Mouse (Mus musculus) T-cell, adult 2 months (primary cell): Measurements from ENCODE around the gene Aqp5.
A peak's percentile ranks its signal among the peaks of the same experiment; 100 is the strongest.

ENCODE experiments used
- DNase-seq: peaks from one replicate; pipeline ENCODE4 v3.0.0; 2022; ENCODE audit warnings: low spot score

The Aqp5 gene

DNA sequence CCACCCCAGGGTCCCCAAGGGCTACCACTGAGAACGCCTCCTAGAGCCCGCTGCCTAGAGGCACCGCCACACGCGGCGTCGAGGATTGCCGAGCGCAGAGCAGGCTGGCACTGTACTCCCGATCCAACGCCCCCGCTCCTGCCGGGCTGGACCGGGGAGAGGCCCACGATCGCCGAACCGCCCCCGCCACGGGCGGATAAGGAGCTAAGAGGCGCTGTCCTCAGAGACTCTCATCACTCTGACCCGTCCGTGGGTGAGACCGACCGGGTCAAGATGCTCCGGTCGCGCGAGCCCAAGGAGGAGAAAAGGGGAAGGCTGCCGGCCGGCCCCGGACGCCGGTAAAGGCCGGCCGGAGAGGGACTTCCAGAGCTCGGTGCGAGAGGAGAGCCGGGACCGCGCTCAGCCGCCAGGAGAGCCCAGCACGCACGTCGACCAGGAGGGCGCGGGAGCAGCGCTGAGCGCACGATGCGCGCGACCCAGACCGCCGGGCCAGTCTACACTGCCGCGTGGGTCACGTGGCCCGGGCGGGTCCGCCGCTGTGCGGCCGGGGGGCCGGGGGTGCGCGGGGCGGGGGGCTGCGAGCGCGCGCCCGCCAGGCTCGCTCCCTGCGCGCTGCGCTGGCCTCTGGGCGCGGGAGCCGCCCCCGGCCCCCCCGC, at the start of gene Aqp5:
Aqp5 (plus strand) TSS at position 354 of the 656 bp plus-strand sequence.
- DNase-seq, result no peak

DNA sequence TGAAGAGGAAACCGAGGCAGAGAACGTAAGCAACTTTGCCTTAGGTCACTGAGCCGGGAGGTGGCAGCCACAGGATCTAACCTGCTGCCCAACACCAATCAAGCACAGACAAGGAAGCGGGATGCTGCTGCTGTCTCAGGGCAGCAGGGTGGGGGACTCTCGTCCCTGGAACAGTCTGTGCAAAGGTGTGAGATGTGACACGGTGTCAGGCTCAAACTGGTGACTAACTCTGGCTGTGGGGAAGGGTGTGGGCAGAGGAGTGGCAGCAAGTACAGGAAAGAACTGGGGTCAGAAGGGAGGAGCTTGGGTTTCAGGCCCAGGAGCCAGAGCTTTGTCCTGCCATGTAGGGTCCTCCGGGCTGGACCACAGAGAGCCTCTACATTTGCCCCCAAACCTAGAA, 46.5 kb upstream of the Aqp5 start:
- no peak for DNase-seq

DNA sequence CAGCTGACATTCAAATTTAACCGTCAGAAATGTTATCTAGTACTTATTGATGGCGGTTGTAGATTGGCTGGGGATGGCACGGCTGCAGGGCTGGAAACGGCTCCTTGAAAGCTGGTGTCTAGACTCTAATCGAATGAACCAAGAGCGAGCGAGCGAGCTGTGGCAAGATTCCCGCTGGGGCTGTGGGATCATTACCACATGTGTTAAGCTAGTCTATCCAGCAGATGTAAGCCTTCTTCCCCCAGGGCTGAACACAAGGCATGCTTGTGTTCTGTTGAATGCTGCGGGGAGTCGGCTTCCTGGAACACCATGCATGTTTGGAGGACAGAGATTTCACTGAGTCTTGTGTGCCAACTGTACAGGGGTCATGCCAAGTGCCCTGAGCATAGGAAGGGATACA, 44.0 kb upstream of the Aqp5 start:
- DNase-seq, result no peak

DNA sequence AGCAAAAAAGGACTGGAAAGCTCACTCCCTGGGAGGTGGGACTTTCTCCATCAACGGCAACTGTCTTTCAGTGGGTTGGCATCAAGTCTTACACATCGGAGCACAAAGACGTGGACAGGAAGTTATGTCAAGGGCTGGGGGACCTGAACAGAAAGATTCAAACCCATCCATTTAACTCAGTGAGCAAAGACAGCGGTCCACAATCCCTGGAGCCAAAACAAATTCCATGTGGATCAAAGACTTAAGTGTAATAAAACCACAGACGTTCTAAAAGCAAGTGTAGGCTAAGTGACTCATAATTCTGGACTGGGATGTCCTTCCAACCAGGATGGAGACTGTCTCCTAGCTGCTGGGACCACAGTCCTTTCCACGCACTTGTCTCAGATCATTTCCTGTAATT, 42.9 kb upstream of the Aqp5 start:
- DNase-seq, result no peak

- DNase-seq, result no peak
Observed at GRCm38 (mm10) chr15:99549901-99550300, 40.7 kb upstream of the Aqp5 start.

GRCm38 (mm10) chr15:99553767-99554166, 36.8 kb upstream of the Aqp5 start:
- DNase-seq, result no peak

DNA sequence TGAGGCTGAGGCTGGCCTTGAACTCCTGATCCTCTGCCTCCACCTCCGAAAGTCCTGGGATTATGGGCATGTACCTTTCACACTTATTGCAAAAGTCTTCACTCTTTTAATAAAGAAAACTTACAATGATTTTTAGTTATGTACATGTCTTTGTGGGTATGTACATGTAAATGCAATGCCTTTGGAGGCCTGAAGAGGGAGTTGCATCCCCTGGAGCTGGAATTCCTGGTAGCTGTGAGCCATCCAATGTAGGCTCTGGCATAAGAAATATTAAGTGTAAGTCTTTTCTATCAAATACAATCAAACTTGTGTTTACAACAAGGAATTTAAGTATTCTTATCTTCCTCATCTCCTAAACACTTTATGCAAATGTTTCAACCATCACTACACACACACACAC, 31.6 kb upstream of the Aqp5 start:
- DNase-seq, result no peak

DNA sequence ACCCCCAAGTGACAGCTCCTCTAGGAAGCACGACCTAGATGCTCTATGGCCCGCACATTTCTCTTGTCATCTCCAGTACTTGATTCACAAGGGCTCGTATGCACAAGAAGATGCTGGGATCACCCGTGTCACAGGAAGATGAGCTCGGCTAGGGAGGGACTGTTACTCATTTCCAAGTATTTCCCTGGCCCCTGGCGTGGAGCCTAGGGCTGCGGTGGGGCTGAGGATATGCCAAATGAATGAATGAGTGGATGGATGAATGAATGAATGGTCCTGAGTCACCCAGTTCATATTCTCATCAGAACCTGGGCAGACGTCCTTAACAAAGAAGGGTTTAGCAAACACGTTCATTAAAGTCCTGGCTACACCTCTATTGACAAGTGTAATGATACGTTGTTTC, 30.3 kb upstream of the Aqp5 start:
- no peak for DNase-seq

DNA sequence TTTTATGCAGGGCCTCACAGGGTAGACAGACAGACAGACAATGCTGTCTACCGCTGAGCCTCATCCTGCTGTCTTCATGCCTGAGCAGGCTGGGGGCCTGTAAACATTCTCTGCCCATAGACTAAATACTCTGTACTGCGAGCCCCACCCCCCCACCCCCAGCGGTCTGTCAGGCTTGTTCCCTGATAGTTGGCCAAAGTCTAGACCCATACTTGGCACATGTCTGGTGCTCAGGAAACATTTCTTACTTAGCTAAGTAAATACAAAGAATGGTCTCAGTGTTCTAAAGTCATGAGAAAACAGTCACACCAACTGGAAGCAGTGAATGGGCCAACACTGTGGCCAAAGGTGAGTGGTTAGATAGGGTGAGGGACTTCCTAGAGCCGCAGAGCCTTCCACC, 23.2 kb upstream of the Aqp5 start:
- no peak for DNase-seq

GRCm38 (mm10) chr15:99568682-99569081, 21.9 kb upstream of the Aqp5 start:
- DNase-seq, result no peak

GRCm38 (mm10) chr15:99569123-99569522, 21.5 kb upstream of the Aqp5 start:
- no peak for DNase-seq

DNA sequence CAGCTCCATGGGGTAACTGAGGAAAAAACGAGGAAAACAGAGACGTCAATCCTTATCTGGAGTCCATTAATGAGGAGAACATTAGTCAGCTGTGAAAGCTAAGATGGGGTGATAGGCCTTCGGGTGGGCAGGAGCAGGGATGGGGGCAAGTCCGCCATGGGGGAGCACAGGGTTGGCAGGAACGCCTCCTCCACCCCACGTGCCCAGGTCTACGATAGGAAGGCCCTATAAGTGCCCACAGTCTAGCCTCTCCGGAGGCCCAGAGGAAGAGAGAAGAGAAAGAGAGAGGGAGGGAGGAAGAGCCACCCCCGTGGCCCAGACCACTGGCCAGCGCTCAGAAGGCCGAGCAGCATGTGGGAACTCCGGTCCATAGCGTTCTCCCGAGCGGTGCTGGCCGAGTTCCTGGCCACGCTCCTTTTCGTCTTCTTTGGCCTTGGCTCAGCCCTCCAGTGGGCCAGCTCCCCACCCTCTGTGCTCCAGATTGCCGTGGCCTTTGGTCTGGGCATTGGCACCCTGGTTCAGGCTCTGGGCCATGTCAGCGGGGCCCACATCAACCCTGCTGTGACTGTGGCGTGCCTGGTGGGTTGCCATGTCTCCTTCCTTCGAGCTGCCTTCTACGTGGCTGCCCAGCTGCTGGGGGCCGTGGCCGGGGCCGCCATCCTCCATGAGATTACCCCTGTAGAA, 11.6 kb upstream of the Aqp5 start, which contains the start of gene Aqp2:
Aqp2 (plus strand) TSS at position 254 of the 684 bp plus-strand sequence.
- DNase-seq, result no peak

DNA sequence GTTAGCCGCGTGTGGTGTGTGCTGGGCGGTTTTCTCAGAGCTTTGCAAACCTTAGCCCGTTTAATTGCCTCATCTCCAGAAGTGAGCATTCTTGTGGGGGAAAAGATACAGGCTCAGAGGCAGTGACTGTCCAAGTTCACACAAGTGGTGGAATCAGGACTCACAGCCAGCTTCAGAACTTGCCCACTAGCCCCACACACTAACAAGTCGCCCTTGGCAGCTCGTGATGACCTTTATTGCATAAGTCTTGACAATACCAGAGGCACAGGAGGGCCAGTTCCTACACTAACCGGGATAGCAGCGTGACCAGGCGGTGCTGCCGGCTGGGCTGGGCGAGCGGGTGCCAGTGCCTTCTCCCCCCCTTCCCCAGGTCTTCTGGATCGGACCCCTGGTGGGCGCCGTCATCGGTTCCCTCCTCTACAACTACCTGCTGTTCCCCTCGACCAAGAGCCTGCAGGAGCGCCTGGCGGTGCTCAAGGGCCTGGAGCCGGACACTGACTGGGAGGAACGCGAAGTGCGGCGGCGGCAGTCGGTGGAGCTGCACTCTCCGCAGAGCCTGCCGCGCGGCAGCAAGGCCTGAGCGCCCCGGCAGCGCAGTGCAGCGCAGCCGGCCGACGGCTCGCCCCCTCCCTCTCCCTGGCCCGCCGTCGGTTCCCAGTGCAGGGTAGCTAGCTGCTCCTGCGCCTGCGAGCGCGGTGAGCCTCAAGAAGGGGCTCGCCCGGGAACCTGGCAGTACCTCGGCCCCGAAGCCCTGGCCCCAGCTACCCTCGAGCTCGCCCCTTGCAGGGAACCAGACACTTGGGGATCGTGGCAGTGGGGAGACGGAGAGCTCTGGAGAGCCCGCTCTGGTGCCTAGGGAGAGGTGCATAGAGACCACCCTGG, 6.9 kb upstream of the Aqp5 start:
- no peak for DNase-seq

GRCm38 (mm10) chr15:99584407-99585202, 6.0 kb upstream of the Aqp5 start:
- DNase-seq, result no peak

DNA sequence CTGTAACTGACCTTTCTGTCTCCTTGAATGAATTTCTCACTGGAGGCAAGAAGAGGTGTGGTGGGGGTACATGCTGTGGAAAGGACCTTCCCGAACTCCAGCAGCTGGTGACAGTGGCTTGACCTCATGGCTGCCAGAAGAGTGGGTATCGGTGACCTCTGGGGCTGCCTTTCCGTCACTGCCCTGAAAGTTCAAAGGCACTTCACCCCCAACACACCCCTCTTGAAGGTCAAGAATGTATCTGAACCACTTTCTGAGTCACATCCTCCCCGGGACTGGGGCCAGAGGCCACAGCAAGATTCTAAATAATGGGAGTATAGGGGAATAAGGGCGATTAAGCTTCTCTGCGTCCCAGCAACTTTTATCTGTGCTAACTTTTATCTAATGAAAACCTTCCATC, 4.8 kb upstream of the Aqp5 start:
- DNase-seq, result no peak

- DNase-seq, result no peak
Observed at GRCm38 (mm10) chr15:99586525-99586924, 4.1 kb upstream of the Aqp5 start.

DNA sequence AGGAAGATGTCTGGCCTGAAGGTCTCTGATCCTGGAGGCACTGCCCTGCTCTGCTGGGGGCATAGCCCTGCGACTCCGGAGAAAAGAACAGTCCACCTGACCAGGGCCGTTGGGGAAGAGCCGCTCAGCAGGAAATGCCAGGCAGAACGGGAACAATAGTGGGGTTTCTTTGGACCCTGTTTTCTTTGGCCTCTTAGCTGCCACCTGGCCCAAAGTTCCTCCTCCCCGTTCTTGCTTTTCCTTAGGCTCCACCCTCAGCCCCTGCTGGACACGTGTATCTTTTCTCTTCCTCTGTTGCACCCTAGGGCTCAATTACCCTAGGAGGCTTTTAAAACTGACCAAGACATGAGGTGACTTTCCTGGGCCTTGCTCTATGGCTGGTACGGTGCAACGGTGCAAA, 1.3 kb upstream of the Aqp5 start:
- no peak for DNase-seq

GRCm38 (mm10) chr15:99589704-99590103, 878 bp upstream of the Aqp5 start:
- DNase-seq, result no peak

DNA sequence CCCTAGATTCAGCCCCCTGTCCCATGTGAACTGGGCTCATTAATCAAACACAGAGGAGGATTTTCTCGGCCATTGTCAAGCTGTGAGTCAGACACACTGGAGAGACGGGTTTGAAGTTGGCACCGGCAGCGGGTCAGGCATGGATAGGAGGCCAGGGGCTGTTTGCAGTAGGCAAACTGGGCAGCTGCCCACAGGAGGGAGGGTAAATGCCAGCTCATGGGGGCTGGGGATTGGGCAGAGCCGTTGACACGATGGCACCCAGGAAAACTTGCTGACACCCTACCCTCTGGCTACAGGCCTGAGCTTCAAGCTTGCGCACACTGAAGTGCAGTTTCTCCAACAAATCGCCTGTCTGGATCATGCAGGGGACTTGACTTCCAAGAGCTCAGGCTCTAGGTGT, 1.6 kb downstream of the Aqp5 start:
- no peak for DNase-seq

GRCm38 (mm10) chr15:99592877-99593276, 2.3 kb downstream of the Aqp5 start:
- no peak for DNase-seq

DNA sequence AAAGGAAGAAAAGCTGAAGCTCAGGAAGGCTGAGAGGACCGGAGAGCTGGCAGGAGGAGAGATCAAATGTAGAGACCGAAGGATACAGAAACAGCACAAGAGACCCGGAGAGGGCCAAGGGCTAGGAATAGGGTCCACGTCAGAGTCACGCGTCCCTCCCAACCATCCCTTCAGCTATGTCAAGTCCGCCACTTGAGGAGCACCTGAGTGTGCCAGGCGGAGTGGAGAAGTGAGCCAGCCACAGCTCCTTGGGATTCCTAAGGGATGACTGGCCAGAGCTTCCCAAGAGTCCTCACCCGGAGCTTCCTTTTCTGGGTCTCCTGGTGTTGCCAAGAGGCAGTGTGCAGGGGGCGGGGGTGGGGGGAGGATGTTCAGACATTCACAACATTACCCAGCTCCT, 4.4 kb downstream of the Aqp5 start:
- DNase-seq, result no peak

- DNase-seq, result peak; percentile 66
Observed at GRCm38 (mm10) chr15:99596056-99596687, 5.6 kb downstream of the Aqp5 start.
